9 mouse cellular contexts compared by ENCODE assay signal in genomic region chr2:172042125-172042524, GRCm38 (mm10). TPM values are rescaled to one million over a fixed set of nuclear protein-coding genes. Genes with fewer than 3 reads are reported as not detected.
DNase-seq lines count a peak whose midpoint lies in the region; ATAC-seq and TF ChIP-seq lines count a peak whose summit lies in the region.
"Had no signal": no experiment of that assay in that cellular context is flagged by ENCODE, and none has a peak within 500 bp of the region (broad histone marks: within the 10 kb centered on the region; RNA-seq: fewer than 3 reads in every experiment).

No protein-coding gene starts in this region.

- no peaks in the 10 kb centered on the region for H3K36me3 ChIP-seq in intestine, postnatal 0 days (ENCODE audit: control insufficient read depth, insufficient read depth)
- no peaks in the 10 kb centered on the region for H3K36me3 ChIP-seq in midbrain, embryonic 11.5 days (ENCODE audit: control insufficient read depth, insufficient read depth, low read length)
- no peaks in the 10 kb centered on the region for H3K36me3 ChIP-seq in stomach, embryonic 15.5 days

- peaks cover 29% of the 10 kb centered on the region for H3K27me3 ChIP-seq in intestine, postnatal 0 days (replicated peaks; ENCODE audit: control insufficient read depth, insufficient read depth, low read length)
- H3K27me3 ChIP-seq in midbrain, embryonic 11.5 days (ENCODE audit: control insufficient read depth, insufficient read depth, low read length) = peaks cover 38% of the 10 kb centered on the region
- peaks cover 34% of the 10 kb centered on the region for H3K27me3 ChIP-seq in stomach, embryonic 15.5 days (replicated peaks)

- no peak overlapping the region for H3K4me2 ChIP-seq in intestine, postnatal 0 days (replicated peaks; ENCODE audit: low read depth)
- H3K4me2 ChIP-seq in midbrain, embryonic 11.5 days = peak overlapping the region; percentile 74
- peak overlapping the region; percentile 29 for H3K4me2 ChIP-seq in stomach, embryonic 15.5 days

- no peak overlapping the region for H3K27ac ChIP-seq in cortical plate, adult 2 months (ENCODE audit: insufficient read depth, low read length)
- no peak overlapping the region for H3K27ac ChIP-seq in intestine, postnatal 0 days (ENCODE audit: low read depth, low read length)
- H3K27ac ChIP-seq in midbrain, embryonic 11.5 days (ENCODE audit: low read depth, low read length) = no peak overlapping the region
- H3K27ac ChIP-seq in stomach, embryonic 15.5 days = no peak overlapping the region

- H3K4me1 ChIP-seq in cortical plate, adult 2 months (ENCODE audit: control insufficient read depth, insufficient read depth, low read length) = no peaks in the 10 kb centered on the region
- no peaks in the 10 kb centered on the region for H3K4me1 ChIP-seq in intestine, postnatal 0 days (replicated peaks; ENCODE audit: control insufficient read depth, insufficient read depth, low read length)
- peaks cover 4% of the 10 kb centered on the region; the same call in 1 of the 2 replicates for H3K4me1 ChIP-seq in midbrain, embryonic 11.5 days (ENCODE audit: control insufficient read depth, insufficient read depth, low read length)
- H3K4me1 ChIP-seq in stomach, embryonic 15.5 days = peaks cover 8% of the 10 kb centered on the region; the same call in 1 of the 2 replicates

- H3K9ac ChIP-seq in intestine, postnatal 0 days (ENCODE audit: low read depth, low read length) = no peak overlapping the region
- no peak overlapping the region for H3K9ac ChIP-seq in midbrain, embryonic 11.5 days (ENCODE audit: low read length)
- H3K9ac ChIP-seq in stomach, embryonic 15.5 days = no peak overlapping the region

- peak; percentile 59 for ATAC-seq in intestine, postnatal 0 days
- ATAC-seq in midbrain, embryonic 11.5 days (ENCODE audit: low FRiP score) = peak; percentile 81
- peak; percentile 82; the same call in 1 of the 2 replicates for ATAC-seq in stomach, embryonic 15.5 days (ENCODE audit: insufficient read depth, low FRiP score, low read depth)

- H3K4me3 ChIP-seq in cortical plate, adult 2 months (ENCODE audit: insufficient read depth, low read length) = peak overlapping the region; percentile 35
- no peak overlapping the region for H3K4me3 ChIP-seq in intestine, postnatal 0 days (ENCODE audit: low read depth, low read length)
- peak overlapping the region; percentile 37 for H3K4me3 ChIP-seq in midbrain, embryonic 11.5 days (ENCODE audit: low read depth, low read length)
- H3K4me3 ChIP-seq in stomach, embryonic 15.5 days (replicated peaks) = no peak overlapping the region
- H3K4me3 ChIP-seq: erythroblast, embryonic 14.5 days had no signal

- no peak for TF ChIP-seq POLR2A in cortical plate, adult 2 months (IDR thresholded peaks at IDR 0.05; ENCODE audit: extremely low read depth, insufficient read depth, low read length)

- TF ChIP-seq CTCF in cortical plate, adult 2 months (IDR thresholded peaks at IDR 0.05; ENCODE audit: extremely low read depth, insufficient read depth, low read length) = no peak
- peak; percentile 53 for TF ChIP-seq CTCF in intestine, postnatal 0 days (IDR thresholded peaks at IDR 0.05; ENCODE audit: low read depth)

- no peaks in the 10 kb centered on the region for H3K9me3 ChIP-seq in intestine, postnatal 0 days (ENCODE audit: control insufficient read depth)
- H3K9me3 ChIP-seq in midbrain, embryonic 11.5 days (ENCODE audit: control insufficient read depth, low read length) = no peaks in the 10 kb centered on the region
- no peaks in the 10 kb centered on the region for H3K9me3 ChIP-seq in stomach, embryonic 15.5 days

- under 1% methylated on average over 34 of the region's 34 CpGs for WGBS in intestine, postnatal 0 days
- 1% methylated on average over 34 of the region's 34 CpGs for WGBS in midbrain, embryonic 11.5 days
- 1% methylated on average over 34 of the region's 34 CpGs for WGBS in stomach, embryonic 15.5 days

- peak; percentile 75 to 77 for DNase-seq in adrenal gland, adult 18-20 months (ENCODE audit: low spot score in 2 of 2)
- DNase-seq in gastrocnemius, postnatal 4 days (ENCODE audit: low spot score in 2 of 2) = peak; percentile 57 to 85
- DNase-seq in left cerebral cortex, postnatal 14 days (ENCODE audit: low spot score in 2 of 2) = peak; percentile 52 to 73
- peak; percentile 96 for DNase-seq in midbrain, embryonic 11.5 days (ENCODE audit: low spot score, missing footprints)
- no peak for DNase-seq in spleen, postnatal 14 days (ENCODE audit: low spot score in 2 of 2)

- intact Hi-C loops in left cerebral cortex, postnatal 14 days (cut with DNase I) = loop anchor here (5.0 to 10.0 kb wide), 2 partner anchors 165 to 1127 kb away; no protein-coding TSS in a partner anchor

RNA-seq across cellular contexts. Expression of gene Cbln4, which starts 1.1 kb away (rescaled TPM):
- not detected for total RNA-seq in adrenal gland, adult 18-20 months (2021)
- 7.5 and 8.2 TPM in 2 replicates for polyA plus RNA-seq in cortical plate, adult 2 months (2012; rRNA removed)
- total RNA-seq in gastrocnemius, postnatal 4 days (2021) = not detected
- polyA plus RNA-seq in intestine, postnatal 0 days (2015; fragmentation: Nextera tagmentation; extraction: Ambion mirVana) = 0.29 and 0.33 TPM in 2 replicates
- total RNA-seq in left cerebral cortex, postnatal 14 days (2021) = 10 to 100 TPM in 1 of 2 experiments, 1 to 10 TPM in 1; 5.3 to 12.1 TPM
- polyA plus RNA-seq in midbrain, embryonic 11.5 days (2014; fragmentation: Nextera tagmentation; extraction: Ambion mirVana) = 0.80 and 1.2 TPM in 2 replicates
- 0.17 and 0.30 TPM in 2 replicates for polyA plus RNA-seq in stomach, embryonic 15.5 days (2015; fragmentation: Nextera tagmentation; extraction: Ambion mirVana)

Comparison
In these comparisons a context has a peak if more than half of its experiments do, and no peak if none do; other contexts are left out.
1. DNase-seq: peak in adrenal gland, adult 18-20 months (2 of 2), gastrocnemius, postnatal 4 days (2 of 2), left cerebral cortex, postnatal 14 days (2 of 2) and midbrain, embryonic 11.5 days (single experiment); none in spleen, postnatal 14 days (0 of 2).
2. H3K4me3 ChIP-seq: peak in cortical plate, adult 2 months (single experiment) and midbrain, embryonic 11.5 days (single experiment); none in intestine, postnatal 0 days (single experiment) and stomach, embryonic 15.5 days (single experiment).
3. Peak in every context shown above with its lines, with median percentiles within 50 percentile points of each other: ATAC-seq.